Mouse (Mus musculus) spleen, adult 2 months (tissue): ENCODE results near the gene Ctnna2. TPM values are rescaled to one million over a fixed set of nuclear protein-coding genes. Genes with fewer than 3 reads are reported as not detected.

Source experiments
- DNase-seq, 2 experiments: peaks; one replicate each; pipeline versions ENCODE4 v3.0.0 to v3.0.0-alpha.2; 2012 to 2021; ENCODE audit warnings: low spot score in 2 of 2, low read depth in 1 of 2
- H3K27ac ChIP-seq: fragments of 200-500 bp; 2 replicates; pipeline ENCODE4 v1.5.1; 2012; ENCODE audit warnings: low read length, inconsistent platforms; ENCODE audit not compliant: insufficient read depth
- H3K27me3 ChIP-seq: fragments of 200-500 bp; 2 replicates; pipeline ENCODE4 v1.6.1; 2012; ENCODE audit warnings: mild to moderate bottlenecking, moderate library complexity, low read length, inconsistent platforms; ENCODE audit not compliant: control insufficient read depth, insufficient read depth
- H3K36me3 ChIP-seq: fragments of 200-500 bp; 2 replicates; pipeline ENCODE4 v1.6.1; 2012; ENCODE audit warnings: mild to moderate bottlenecking, low read length, inconsistent platforms; ENCODE audit not compliant: control insufficient read depth, insufficient read depth
- H3K4me1 ChIP-seq: fragments of 200-500 bp; 2 replicates; pipeline ENCODE4 v1.6.1; 2011; ENCODE audit warnings: inconsistent platforms; ENCODE audit not compliant: control insufficient read depth, insufficient read depth, insufficient read length
- H3K4me3 ChIP-seq: fragments of 200-500 bp; 2 replicates; pipeline ENCODE4 v1.5.1; 2011; ENCODE audit warnings: mild to moderate bottlenecking, inconsistent platforms; ENCODE audit not compliant: insufficient read depth, insufficient read length; ENCODE audit errors: extremely low read depth
- CTCF ChIP-seq: fragments of 200-500 bp; IDR thresholded peaks from 2 replicates; pipeline ENCODE4 v1.5.1; 2011; ENCODE audit warnings: mild to moderate bottlenecking, inconsistent platforms; ENCODE audit not compliant: insufficient read depth, insufficient read length, insufficient replicate concordance; ENCODE audit errors: extremely low read depth
- POLR2A ChIP-seq: fragments of 200-500 bp; IDR thresholded peaks from 2 replicates; pipeline ENCODE4 v1.6.1; 2011; ENCODE audit warnings: low read depth, low read length, inconsistent platforms
- WGBS: fragments of 180-500 bp; shearing (Covaris S2); methylation state at CpG from one replicate; pipeline ENCODE4 v1.1.7; 2018; 5-methylcytosine and 5-hydroxymethylcytosine counted together
- polyA plus RNA-seq: library from polyadenylated mRNA; depleted of rRNA; stranded (reverse); fragments of >200 nt; gene quantifications from 2 replicates; pipeline ENCODE4 v1.2.3, GENCODE M21; 2012; rRNA removed

Ctnna2 gene
- 0.05 and 0.06 TPM in 2 replicates for polyA plus RNA-seq

GRCm38 (mm10) chr6:77979241-77979961 lies at the start of gene Ctnna2:
TSS of gene Ctnna2 (minus strand) at chr6:77979699.
- no peak for DNase-seq
- H3K4me3 ChIP-seq, result no peak within 1 kb of the TSS
- no peak for TF ChIP-seq CTCF
- no peak for TF ChIP-seq POLR2A
- H3K36me3 ChIP-seq, result no peaks in the 10 kb centered on the region
- no peaks in the 10 kb centered on the region for H3K4me1 ChIP-seq
- 5% methylated on average over 46 of the region's 58 CpGs for WGBS
- no peaks in the 10 kb centered on the region for H3K27me3 ChIP-seq
- no peak within 1 kb of the TSS for H3K27ac ChIP-seq

GRCm38 (mm10) chr6:77980137-77981052 lies 896 bp upstream of the Ctnna2 start:
- 17% methylated on average over 15 of the region's 15 CpGs for WGBS
- DNase-seq, result no peak
- no peaks in the 10 kb centered on the region for H3K27me3 ChIP-seq
- no peaks in the 10 kb centered on the region for H3K4me1 ChIP-seq
- no peaks in the 10 kb centered on the region for H3K36me3 ChIP-seq
- H3K27ac ChIP-seq, result no peak overlapping the region
- H3K4me3 ChIP-seq, result no peak overlapping the region
- TF ChIP-seq CTCF (no peak), POLR2A (no peak)

- Histone ChIP-seq H3K4me3 (no peak overlapping the region), H3K27ac (no peak overlapping the region), H3K4me1 (no peaks in the 10 kb centered on the region), H3K36me3 (no peaks in the 10 kb centered on the region), H3K27me3 (no peaks in the 10 kb centered on the region)
- DNase-seq, result no peak
- 31% methylated on average over 10 of the region's 10 CpGs for WGBS
- TF ChIP-seq CTCF (no peak), POLR2A (no peak)
These were observed 841 bp downstream of the Ctnna2 start for GRCm38 (mm10) chr6:77978476-77979240.

GRCm38 (mm10) chr6:77970545-77971242 lies 8.8 kb downstream of the Ctnna2 start:
- TF ChIP-seq POLR2A, result no peak
- no peak for TF ChIP-seq CTCF
- 81% methylated on average over 10 of the region's 10 CpGs for WGBS
- H3K36me3 ChIP-seq, result no peaks in the 10 kb centered on the region
- no peaks in the 10 kb centered on the region for H3K27me3 ChIP-seq
- no peak overlapping the region for H3K27ac ChIP-seq
- DNase-seq, result no peak
- H3K4me1 ChIP-seq, result no peaks in the 10 kb centered on the region
- H3K4me3 ChIP-seq, result no peak overlapping the region

- 68% methylated on average over 4 of the region's 4 CpGs for WGBS
These were observed 9.7 kb downstream of the Ctnna2 start for GRCm38 (mm10) chr6:77969774-77970173.

GRCm38 (mm10) chr6:77962011-77962410 lies 17.5 kb downstream of the Ctnna2 start:
- no peak for DNase-seq
- Histone ChIP-seq H3K4me3 (no peak overlapping the region), H3K4me1 (no peaks in the 10 kb centered on the region), H3K27ac (no peak overlapping the region), H3K27me3 (no peaks in the 10 kb centered on the region), H3K36me3 (no peaks in the 10 kb centered on the region)
- 84% methylated on average over 1 of the region's 1 CpGs for WGBS
- no peak for TF ChIP-seq POLR2A
- no peak for TF ChIP-seq CTCF

More at GRCm38 (mm10) chr6:77969774-77970173, 9.7 kb downstream of the Ctnna2 start:
- Histone ChIP-seq H3K36me3 (no peaks in the 10 kb centered on the region), H3K4me3 (no peak overlapping the region), H3K27me3 (no peaks in the 10 kb centered on the region), H3K4me1 (no peaks in the 10 kb centered on the region), H3K27ac (no peak overlapping the region)
- TF ChIP-seq POLR2A (no peak), CTCF (no peak)
- DNase-seq, result no peak
